Mouse (Mus musculus): ENCODE results near the gene Lhfp.
A peak's percentile ranks its signal among the peaks of the same experiment; 100 is the strongest.

The Lhfp gene

GRCm38 (mm10) chr3:53166001-53166400 is 124.7 kb downstream of the Lhfp start:
- DNase-seq (ENCODE audit: low spot score), result no peak

GRCm38 (mm10) chr3:53169486-53169885 is 128.2 kb downstream of the Lhfp start:
- DNase-seq (ENCODE audit: low spot score), result no peak

DNA sequence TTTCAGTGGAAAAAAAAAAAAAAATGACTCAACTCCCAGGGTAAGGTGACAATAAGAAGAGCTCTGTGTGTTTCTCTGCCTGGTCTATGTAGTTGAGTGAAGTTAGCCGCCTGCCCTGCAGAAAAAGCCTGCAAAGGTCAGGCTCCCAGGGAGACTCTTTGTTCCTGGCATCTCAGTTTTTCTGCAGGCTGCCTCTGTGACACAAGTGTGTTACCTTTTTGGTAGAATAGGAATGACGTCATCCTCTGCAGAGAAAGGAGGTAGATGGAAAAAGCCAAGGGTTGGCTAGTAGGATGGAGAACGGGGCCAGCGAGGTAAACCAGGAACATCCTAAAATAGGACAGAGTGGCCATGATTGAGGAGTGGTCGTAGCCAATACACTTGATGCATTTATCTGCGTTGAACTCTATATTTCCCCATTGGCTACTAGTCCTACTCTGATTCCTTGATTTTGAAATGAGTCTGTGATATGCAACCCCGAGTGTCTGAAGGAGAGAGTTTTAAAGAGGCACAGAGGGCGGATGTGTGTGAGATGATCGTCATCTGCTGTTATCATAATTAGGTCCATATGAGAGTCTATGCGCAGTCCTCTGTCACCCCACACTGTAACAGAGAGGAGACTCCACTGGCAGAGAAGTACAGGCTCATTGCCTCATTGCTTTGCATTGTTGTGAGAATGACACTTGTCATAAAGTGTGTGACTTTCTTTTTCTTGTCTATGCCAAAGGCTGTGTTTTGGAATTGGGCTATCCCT is 132.2 kb downstream of the Lhfp start:
- no peak for DNase-seq (ENCODE audit: low spot score)

- no peak for DNase-seq (ENCODE audit: low spot score)
These were observed 138.6 kb downstream of the Lhfp start for GRCm38 (mm10) chr3:53179936-53180335.

DNA sequence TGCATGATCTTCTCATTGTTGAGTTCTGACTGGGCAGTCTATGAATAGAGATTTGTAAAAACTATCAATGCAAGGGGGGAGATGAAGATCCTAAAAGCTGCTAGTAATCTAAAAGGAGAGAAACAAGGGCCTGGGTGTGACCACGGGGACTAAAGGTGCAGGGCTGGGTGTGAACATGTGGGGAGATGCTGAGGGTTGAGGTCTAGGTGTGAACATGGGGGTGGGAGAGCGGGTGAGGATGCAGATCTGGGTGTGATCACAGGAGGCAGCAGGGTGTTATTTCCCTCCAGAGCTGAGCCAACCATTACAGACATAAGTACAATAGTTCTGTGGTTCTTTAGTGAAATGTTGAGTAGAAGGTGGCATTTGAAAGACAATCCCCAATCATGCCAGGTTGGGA is 144.1 kb downstream of the Lhfp start:
- DNase-seq (ENCODE audit: low spot score), result no peak

- no peak for DNase-seq (ENCODE audit: low spot score)
These were observed 152.1 kb downstream of the Lhfp start for GRCm38 (mm10) chr3:53193441-53193840.

DNA sequence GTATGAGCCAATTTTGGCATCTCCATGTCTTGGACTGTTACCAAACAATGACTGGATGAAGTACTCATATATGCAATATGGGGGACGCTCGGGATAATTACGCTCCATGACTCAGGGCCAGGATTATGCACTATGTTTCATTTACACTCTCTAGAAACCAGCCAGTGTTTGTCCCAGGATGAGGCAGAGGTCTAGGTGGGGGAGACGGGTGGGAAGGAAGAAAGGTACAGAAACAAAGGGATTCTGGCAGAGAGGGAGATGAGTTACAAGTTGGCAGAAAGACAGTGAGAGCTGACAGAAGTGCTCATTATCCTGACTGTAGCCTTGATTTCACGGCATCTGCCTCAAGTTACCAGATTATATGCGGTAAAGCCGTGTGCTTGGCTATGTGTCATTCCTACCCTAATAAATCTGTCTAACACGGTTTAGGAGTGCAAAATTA is 154.4 kb downstream of the Lhfp start:
- DNase-seq (ENCODE audit: low spot score), result no peak

- DNase-seq (ENCODE audit: low spot score), result no peak
These were observed 158.8 kb downstream of the Lhfp start for GRCm38 (mm10) chr3:53200175-53200574.

GRCm38 (mm10) chr3:53200853-53201252 is 159.5 kb downstream of the Lhfp start:
- no peak for DNase-seq (ENCODE audit: low spot score)

DNA sequence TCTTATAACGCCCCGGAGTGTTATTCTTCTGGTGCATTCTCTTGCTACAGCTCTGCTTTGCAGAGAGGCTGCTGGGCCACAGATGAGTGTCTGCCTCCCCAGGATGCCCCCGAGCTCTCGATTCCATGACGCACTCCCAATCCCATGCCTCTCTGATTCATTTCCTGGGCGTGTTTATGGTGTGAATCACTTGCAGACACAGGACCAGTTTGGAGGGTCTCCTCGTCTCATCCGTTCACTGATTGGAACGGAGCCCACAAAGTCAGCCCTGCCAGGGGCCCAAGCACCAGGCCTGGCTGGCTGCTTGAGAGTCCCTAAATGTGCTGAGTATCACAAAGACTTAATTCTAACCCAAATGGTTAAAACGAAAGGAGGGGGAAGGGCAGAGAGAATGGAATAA is 160.3 kb downstream of the Lhfp start:
- no peak for DNase-seq (ENCODE audit: low spot score)

DNA sequence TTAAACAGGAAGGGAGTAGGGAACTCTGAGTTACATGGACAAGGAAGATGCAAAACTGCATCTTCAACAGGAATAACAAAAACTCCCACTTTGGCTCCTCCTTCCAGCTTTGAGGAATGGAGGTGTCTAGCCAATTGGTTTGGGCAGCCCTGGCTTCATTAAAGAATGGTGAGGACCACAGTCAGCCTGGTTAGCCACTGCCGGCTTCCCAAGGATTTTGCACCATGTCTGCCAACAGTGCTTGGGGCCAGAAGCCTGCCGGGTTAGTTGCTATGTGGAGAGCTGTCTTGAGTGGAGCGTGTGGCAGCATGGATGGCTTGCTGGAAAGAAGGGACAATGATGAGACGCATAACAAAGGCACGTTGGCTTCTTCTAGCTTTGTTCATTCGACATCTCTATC is 160.9 kb downstream of the Lhfp start:
- DNase-seq (ENCODE audit: low spot score), result no peak

DNA sequence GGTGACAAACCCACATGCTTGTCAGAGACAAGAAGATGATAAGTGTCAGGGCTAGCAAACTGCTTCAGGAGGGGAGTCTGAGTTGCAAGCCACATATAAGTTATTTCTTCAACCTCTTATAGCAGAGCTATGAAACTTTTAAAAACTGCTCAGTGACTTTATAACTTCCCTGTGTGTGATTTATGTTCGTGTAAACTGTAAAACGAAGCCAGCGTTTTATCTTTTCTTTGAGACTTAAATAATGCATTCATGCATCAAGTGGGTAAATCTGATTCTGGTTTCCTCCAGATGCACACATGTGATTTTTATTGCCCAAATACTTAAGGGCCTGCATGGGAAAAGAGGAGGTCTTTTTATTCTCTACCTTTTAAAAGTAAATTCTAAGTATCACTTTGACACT is 161.4 kb downstream of the Lhfp start:
- DNase-seq (ENCODE audit: low spot score), result no peak

- no peak for DNase-seq (ENCODE audit: low spot score)
These were observed 162.3 kb downstream of the Lhfp start for GRCm38 (mm10) chr3:53203656-53204055.

GRCm38 (mm10) chr3:53204348-53204984 is 163.1 kb downstream of the Lhfp start:
- DNase-seq (ENCODE audit: low spot score), result no peak

DNA sequence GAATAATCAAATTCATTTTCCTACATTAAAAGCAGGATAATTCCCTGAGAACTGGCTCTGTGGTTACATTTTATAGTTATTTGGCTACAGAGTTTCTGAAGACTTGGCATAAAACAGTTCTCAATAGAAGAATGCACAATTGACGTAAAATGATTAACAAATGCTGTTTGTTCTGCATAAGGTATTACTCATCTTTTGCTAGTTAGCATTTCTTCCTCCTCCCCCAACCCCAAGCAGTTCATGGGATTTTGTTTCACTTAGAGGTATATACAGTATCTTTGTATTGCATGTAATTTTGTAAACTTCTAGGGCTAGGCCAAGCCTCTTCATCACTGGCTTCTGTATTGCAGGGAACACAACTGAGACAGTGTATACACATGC is 163.6 kb downstream of the Lhfp start:
- DNase-seq (ENCODE audit: low spot score), result no peak

GRCm38 (mm10) chr3:53205706-53206105 is 164.4 kb downstream of the Lhfp start:
- no peak for DNase-seq (ENCODE audit: low spot score)

DNA sequence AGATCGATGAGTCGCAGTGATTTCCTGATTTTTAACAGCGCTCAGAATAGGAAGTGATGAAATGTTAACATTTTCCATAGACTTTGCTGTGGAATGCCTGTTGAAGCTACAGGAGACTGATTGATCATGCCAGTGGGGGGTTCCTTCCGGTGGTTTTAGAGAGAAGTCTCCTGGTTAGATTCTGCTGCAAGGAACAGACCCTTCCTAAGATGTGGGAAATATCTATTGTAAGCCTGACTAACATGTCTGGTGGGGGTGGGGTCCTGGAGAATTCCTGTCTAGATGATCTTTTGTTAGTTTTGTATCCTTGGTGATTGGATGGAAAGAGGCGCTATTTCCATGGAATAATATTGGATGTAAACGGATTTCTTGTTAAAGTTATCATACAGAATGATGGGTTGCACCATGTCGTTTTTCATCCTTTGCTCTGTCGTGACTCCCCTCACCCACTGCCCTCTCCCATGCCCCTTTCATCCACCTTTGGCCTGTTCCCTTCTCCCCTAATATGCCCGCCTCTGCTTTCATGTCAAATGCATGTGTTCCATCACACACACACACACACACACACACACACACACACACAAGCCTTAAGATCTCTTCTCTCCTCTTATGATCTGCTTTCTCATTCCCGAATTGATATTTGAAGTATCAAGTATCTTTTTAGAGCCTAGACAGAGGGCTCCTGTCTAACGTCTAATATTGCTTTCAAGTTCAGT is 165.3 kb downstream of the Lhfp start:
- no peak for DNase-seq (ENCODE audit: low spot score)

GRCm38 (mm10) chr3:53207225-53207528 is 165.8 kb downstream of the Lhfp start:
- no peak for DNase-seq (ENCODE audit: low spot score)

GRCm38 (mm10) chr3:53210691-53211526 is 169.6 kb downstream of the Lhfp start:
- peak; percentile 55 for DNase-seq (ENCODE audit: low spot score)

DNA sequence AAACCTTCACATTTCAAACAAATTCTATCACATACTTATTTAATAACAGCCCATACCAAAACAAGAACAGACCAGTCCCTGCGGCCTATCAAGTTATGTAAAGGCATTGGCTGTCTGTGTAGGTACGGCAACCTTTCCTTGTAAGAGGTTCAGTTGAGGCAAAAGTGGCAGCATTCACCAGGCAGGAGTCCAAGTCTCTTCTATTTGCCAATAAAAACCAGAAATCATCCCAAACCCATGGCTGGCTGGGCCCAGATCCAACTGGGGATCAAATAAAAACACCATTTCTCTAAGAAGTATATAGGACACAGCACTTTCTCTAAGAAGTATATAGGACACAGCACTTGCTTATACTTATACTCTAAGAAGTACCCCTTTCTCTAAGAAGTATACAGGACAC is 171.3 kb downstream of the Lhfp start:
- no peak for DNase-seq (ENCODE audit: low spot score)

DNA sequence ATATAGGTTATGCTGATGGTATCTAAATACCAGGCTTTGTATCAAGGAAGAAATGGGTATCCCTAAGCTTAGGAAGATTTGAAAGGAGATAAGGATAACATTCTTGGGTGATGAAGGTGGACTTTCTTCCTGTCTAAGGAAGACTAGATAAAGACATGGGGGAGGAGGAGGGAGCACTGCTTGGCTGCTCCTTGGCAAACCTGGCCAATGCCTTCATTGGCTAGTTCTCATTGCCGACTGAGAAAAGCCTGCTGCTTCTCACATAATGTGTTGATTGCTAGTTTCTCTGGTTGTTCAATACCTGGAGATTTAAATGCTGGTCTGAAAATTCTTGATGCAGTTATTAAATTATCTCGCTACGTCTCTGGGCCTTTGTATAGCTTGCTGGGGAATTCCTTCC is 172.0 kb downstream of the Lhfp start:
- no peak for DNase-seq (ENCODE audit: low spot score)

GRCm38 (mm10) chr3:53213746-53214271 is 172.5 kb downstream of the Lhfp start:
- no peak for DNase-seq (ENCODE audit: low spot score)
